Mouse (Mus musculus): ENCODE measurements at regions not wholly inside any gene's neighbourhood (a gene's known extent, or its start where the extent isn't known, plus 50 kb on each side); places are given as distances from the start of the nearest gene placed in this dataset.

- Histone ChIP-seq H3K27ac (ENCODE audit: low read depth) (no peak overlapping the region), H3K9ac (replicated peaks) (no peak overlapping the region), H3K9me3 (ENCODE audit: low read length) (no peaks in the 10 kb centered on the region), H3K36me3 (replicated peaks; ENCODE audit: insufficient read depth, low read length) (no peaks in the 10 kb centered on the region), H3K27me3 (ENCODE audit: insufficient read depth, low read length) (no peaks in the 10 kb centered on the region), H3K4me2 (ENCODE audit: low read depth, low read length) (no peak overlapping the region), H3K4me1 (ENCODE audit: insufficient read depth) (no peaks in the 10 kb centered on the region), H3K4me3 (ENCODE audit: low read depth, low read length) (no peak overlapping the region)
- WGBS (ENCODE audit: insufficient replicate concordance): 66% methylated on average over 4 of the region's 4 CpGs
- DNase-seq (no peak), ATAC-seq (no peak)
- TF ChIP-seq CTCF (IDR thresholded peaks at IDR 0.05; ENCODE audit: low read depth) (no peak), EP300 (IDR thresholded peaks at IDR 0.05; ENCODE audit: low read depth) (no peak)
Measured at GRCm38 (mm10) chr10:9544041-9544786, 130.8 kb downstream of the Samd5 start.

- no peaks in the 10 kb centered on the region for H3K9me3 ChIP-seq (ENCODE audit: low read length)
- H3K27me3 ChIP-seq (ENCODE audit: insufficient read depth, low read length): no peaks in the 10 kb centered on the region
- H3K4me2 ChIP-seq (ENCODE audit: low read depth, low read length): no peak overlapping the region
- no peak overlapping the region for H3K4me3 ChIP-seq (ENCODE audit: low read depth, low read length)
- 61% methylated on average over 1 of the region's 1 CpGs for WGBS (ENCODE audit: insufficient replicate concordance)
- no peak overlapping the region for H3K9ac ChIP-seq (replicated peaks)
- H3K36me3 ChIP-seq (replicated peaks; ENCODE audit: insufficient read depth, low read length): no peaks in the 10 kb centered on the region
- DNase-seq (no peak), ATAC-seq (no peak)
- H3K27ac ChIP-seq (ENCODE audit: low read depth): no peak overlapping the region
- H3K4me1 ChIP-seq (ENCODE audit: insufficient read depth): no peaks in the 10 kb centered on the region
- TF ChIP-seq CTCF (IDR thresholded peaks at IDR 0.05; ENCODE audit: low read depth) (no peak), EP300 (IDR thresholded peaks at IDR 0.05; ENCODE audit: low read depth) (no peak)
Measured at GRCm38 (mm10) chr10:9541579-9541978, 133.4 kb downstream of the Samd5 start.

- Histone ChIP-seq H3K4me1 (ENCODE audit: insufficient read depth) (no peaks in the 10 kb centered on the region), H3K36me3 (replicated peaks; ENCODE audit: insufficient read depth, low read length) (no peaks in the 10 kb centered on the region), H3K27me3 (ENCODE audit: insufficient read depth, low read length) (no peaks in the 10 kb centered on the region), H3K4me2 (ENCODE audit: low read depth, low read length) (no peak overlapping the region), H3K27ac (ENCODE audit: low read depth) (no peak overlapping the region), H3K4me3 (ENCODE audit: low read depth, low read length) (no peak overlapping the region), H3K9ac (replicated peaks) (no peak overlapping the region), H3K9me3 (ENCODE audit: low read length) (no peaks in the 10 kb centered on the region)
- TF ChIP-seq CTCF (IDR thresholded peaks at IDR 0.05; ENCODE audit: low read depth): no peak
- no peak for TF ChIP-seq EP300 (IDR thresholded peaks at IDR 0.05; ENCODE audit: low read depth)
- WGBS (ENCODE audit: insufficient replicate concordance): 69% methylated on average over 3 of the region's 3 CpGs
- no peak for DNase-seq
- ATAC-seq: no peak
Measured at GRCm38 (mm10) chr10:9537686-9538085, 137.3 kb downstream of the Samd5 start.

- no peak for ATAC-seq
- Histone ChIP-seq H3K36me3 (replicated peaks; ENCODE audit: insufficient read depth, low read length) (no peaks in the 10 kb centered on the region), H3K4me3 (ENCODE audit: low read depth, low read length) (no peak overlapping the region), H3K9ac (replicated peaks) (no peak overlapping the region), H3K27me3 (ENCODE audit: insufficient read depth, low read length) (no peaks in the 10 kb centered on the region), H3K4me2 (ENCODE audit: low read depth, low read length) (no peak overlapping the region), H3K27ac (ENCODE audit: low read depth) (no peak overlapping the region), H3K4me1 (ENCODE audit: insufficient read depth) (no peaks in the 10 kb centered on the region), H3K9me3 (ENCODE audit: low read length) (no peaks in the 10 kb centered on the region)
- DNase-seq: no peak
- WGBS (ENCODE audit: insufficient replicate concordance): 79% methylated on average over 8 of the region's 8 CpGs
- no peak for TF ChIP-seq EP300 (IDR thresholded peaks at IDR 0.05; ENCODE audit: low read depth)
- TF ChIP-seq CTCF (IDR thresholded peaks at IDR 0.05; ENCODE audit: low read depth): no peak
Measured at GRCm38 (mm10) chr10:9534552-9534951, 140.5 kb downstream of the Samd5 start.

GRCm38 (mm10) chr10:9533283-9533682 is 141.7 kb downstream of the Samd5 start:
- H3K9me3 ChIP-seq (ENCODE audit: low read length): no peaks in the 10 kb centered on the region
- no peaks in the 10 kb centered on the region for H3K27me3 ChIP-seq (ENCODE audit: insufficient read depth, low read length)
- ATAC-seq: no peak
- H3K4me1 ChIP-seq (ENCODE audit: insufficient read depth): no peaks in the 10 kb centered on the region
- H3K4me3 ChIP-seq (ENCODE audit: low read depth, low read length): no peak overlapping the region
- 46% methylated on average over 2 of the region's 2 CpGs for WGBS (ENCODE audit: insufficient replicate concordance)
- TF ChIP-seq CTCF (IDR thresholded peaks at IDR 0.05; ENCODE audit: low read depth): no peak
- TF ChIP-seq EP300 (IDR thresholded peaks at IDR 0.05; ENCODE audit: low read depth): no peak
- no peak overlapping the region for H3K4me2 ChIP-seq (ENCODE audit: low read depth, low read length)
- no peak for DNase-seq
- no peaks in the 10 kb centered on the region for H3K36me3 ChIP-seq (replicated peaks; ENCODE audit: insufficient read depth, low read length)
- H3K9ac ChIP-seq (replicated peaks): no peak overlapping the region
- H3K27ac ChIP-seq (ENCODE audit: low read depth): no peak overlapping the region

- ATAC-seq (no peak), DNase-seq (no peak)
- no peak overlapping the region for H3K27ac ChIP-seq (ENCODE audit: low read depth)
- TF ChIP-seq CTCF (IDR thresholded peaks at IDR 0.05; ENCODE audit: low read depth) (no peak), EP300 (IDR thresholded peaks at IDR 0.05; ENCODE audit: low read depth) (no peak)
- H3K4me3 ChIP-seq (ENCODE audit: low read depth, low read length): no peak overlapping the region
- no peak overlapping the region for H3K9ac ChIP-seq (replicated peaks)
- no peak overlapping the region for H3K4me2 ChIP-seq (ENCODE audit: low read depth, low read length)
- WGBS (ENCODE audit: insufficient replicate concordance): 74% methylated on average over 5 of the region's 5 CpGs
- H3K4me1 ChIP-seq (ENCODE audit: insufficient read depth): no peaks in the 10 kb centered on the region
- no peaks in the 10 kb centered on the region for H3K36me3 ChIP-seq (replicated peaks; ENCODE audit: insufficient read depth, low read length)
- H3K9me3 ChIP-seq (ENCODE audit: low read length): no peaks in the 10 kb centered on the region
- H3K27me3 ChIP-seq (ENCODE audit: insufficient read depth, low read length): no peaks in the 10 kb centered on the region
Measured at GRCm38 (mm10) chr10:9531931-9532330, 143.1 kb downstream of the Samd5 start.

All from liver, postnatal 0 days (tissue).